Mouse (Mus musculus) 3T3-L1 (cell line): Measurements from ENCODE around the gene Cyp2w1.
"Not testable (repeated sequence)": the region's sequence is repeated elsewhere in the genome, so short reads cannot be mapped to it uniquely, and the experiment has no call there.

Experiments
- DNase-seq: peaks from one replicate; pipeline ENCODE4 v3.0.0-alpha.2; 2015; ENCODE audit warnings: low read depth, low spot score

The Cyp2w1 gene

GRCm38 (mm10) chr5:139383234-139383633, 30.8 kb downstream of the Cyp2w1 start:
- DNase-seq: no peak

- no peak for DNase-seq
Measured at GRCm38 (mm10) chr5:139384531-139384930, 32.1 kb downstream of the Cyp2w1 start.

DNA sequence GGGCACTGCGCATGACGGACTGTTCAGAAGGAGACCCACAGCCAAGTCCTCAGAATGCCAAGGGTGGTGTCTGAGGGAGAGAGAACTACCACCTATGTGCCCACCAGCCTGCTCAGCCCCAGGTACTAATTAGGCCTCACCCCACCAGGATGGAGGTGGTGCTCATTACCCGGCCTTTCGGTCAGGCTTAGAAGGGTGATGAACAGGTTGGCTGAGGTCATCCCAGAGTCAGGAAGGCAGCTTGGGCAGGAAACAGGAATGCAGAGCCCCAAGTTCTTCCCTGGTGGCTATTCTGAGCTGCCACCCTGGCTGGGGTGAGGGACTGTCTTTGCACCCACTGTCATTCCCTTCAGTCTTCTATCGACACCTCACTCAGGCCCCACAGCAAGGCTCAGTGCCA, 33.6 kb downstream of the Cyp2w1 start:
- DNase-seq: no peak

DNA sequence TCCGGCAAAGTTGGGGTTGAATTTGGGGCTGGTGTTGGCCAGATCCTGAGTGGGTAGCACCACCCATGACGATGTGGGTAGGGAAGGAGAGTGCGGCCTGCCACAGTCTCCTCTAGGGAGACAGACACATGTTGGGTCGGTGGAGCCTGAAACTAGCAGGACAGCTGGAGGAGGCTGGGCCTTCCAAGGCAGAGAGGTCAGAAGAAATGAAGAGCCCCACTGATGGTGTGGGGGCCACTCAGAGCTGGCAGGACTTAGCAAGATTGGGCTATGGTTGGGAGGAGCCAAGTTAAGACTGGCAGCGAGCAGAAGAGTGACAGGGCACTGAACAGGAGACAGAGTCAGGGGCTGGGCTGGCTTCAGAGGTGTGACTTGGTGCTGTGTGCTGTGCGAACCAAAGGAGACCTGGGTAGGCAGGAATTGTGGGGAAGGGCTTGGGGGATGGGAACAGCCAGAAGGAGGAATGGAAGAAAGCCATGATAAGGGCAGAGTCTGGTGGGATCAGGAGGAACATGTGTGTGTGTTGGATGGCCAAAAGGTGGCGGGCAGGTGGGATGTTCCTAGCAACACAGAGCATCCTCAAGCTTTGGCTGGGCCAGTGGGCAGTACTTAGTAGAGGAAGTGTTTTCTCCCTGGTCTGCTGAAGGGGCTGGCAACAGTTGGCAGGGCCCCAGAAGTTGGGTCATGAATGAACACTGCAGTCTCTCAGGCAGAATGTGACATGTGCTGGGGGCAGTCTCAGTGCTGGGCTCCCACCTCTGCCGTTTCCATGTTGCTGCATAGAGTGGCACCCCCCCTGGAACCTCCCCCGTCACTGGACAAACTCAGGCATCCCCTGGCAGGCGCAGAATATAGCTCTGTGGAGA, 35.1 kb downstream of the Cyp2w1 start:
- no peak for DNase-seq

DNA sequence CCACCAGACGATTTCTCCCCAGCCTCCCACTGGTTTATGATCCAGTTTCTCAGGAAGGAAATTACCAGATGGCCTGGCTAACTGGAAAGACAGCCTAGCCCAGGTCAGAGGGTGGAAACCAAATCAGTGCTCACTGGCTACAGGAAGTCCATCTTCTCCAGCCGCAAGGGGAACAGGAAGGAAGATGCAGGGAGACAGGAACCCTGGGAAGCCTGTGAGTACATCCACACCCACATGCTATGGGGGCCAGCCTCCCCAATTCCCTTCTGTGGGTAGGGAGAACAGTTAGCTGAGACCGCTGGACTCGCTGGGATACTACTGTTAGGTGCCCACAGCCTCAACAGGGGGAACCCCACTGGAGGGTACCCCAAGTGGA, 35.8 kb downstream of the Cyp2w1 start:
- no peak for DNase-seq

GRCm38 (mm10) chr5:139388694-139389675, 36.6 kb downstream of the Cyp2w1 start:
- DNase-seq: no peak

DNA sequence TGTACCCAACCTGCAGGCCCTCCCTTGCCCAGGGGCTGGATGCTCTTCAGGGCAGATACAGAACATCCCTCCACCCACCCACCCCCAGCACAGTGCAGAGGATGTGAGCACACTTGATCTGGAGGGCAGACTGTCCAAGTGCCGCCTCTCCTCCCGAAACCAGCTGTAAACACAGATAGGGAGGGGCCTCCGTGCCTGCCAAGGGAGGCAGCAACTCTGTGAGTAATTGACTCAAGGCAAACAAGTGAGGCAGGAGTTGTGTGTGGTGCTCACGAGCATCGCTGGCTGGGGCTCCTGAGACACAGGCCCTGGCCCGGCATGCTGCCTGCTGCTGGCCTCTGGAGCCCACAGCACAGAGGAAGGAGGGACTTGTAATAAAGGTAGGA, 37.3 kb downstream of the Cyp2w1 start:
- peak; percentile 87 for DNase-seq

DNA sequence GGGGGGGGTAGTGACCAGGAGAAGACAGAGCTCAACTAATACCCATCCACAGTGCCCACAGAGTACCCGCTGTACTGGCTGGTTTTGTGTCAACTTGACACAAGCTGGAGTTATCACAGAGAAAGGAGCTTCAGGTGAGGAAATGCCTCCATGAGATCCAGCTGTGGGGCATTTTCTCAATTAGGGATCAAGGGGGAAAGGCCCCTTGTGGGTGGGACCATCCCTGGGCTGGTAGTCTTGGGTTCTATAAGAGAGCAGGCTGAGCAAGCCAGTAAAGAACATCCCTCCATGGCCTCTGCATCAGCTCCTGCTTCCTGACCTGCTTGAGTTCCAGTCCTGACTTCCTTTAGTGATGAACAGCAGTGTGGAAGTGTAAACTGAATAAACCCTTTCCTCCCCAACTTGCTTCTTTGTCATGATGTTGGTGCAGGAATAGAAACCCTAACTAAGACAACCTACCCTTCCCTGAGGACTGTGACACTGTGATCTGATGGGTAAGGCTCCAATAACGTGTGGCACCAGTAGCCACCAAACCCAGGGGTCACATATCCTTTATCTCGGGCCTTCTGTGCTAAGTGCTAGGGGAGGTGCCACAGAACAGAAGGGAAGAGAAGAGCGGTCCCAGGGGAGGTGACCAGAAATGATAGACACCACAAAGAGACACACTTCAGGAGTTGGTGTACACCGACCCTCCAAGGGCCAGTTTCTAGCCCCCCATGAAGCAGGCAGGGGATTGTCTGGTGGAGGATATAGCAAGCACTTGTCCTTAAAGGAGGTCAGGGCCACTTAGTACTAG, 38.1 kb downstream of the Cyp2w1 start:
- not testable (repeated sequence) for DNase-seq

GRCm38 (mm10) chr5:139391309-139391990, 39.0 kb downstream of the Cyp2w1 start:
- no peak for DNase-seq

- DNase-seq: no peak
Measured at GRCm38 (mm10) chr5:139392219-139393196, 40.1 kb downstream of the Cyp2w1 start.

DNA sequence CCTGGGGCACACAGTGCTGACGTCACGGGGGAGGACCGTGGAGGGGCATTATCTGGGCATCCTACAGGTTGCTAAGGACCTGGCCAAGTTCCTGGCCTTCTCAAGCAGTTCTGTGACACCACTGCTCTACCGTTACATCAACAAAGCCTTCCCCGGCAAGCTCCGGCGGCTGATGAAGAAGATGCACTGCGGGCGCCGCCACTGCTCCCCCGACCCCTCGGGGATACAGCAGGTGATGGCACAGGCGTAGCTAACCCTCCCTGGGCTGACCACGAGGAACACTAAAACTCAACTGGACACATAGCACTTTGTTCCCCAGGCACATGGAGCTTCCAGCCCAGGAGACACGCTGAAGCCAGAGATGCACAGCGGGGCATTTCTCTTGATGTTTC, 40.8 kb downstream of the Cyp2w1 start:
- DNase-seq: no peak

GRCm38 (mm10) chr5:139394399-139394798, 42.0 kb downstream of the Cyp2w1 start:
- no peak for DNase-seq

- DNase-seq: no peak
Measured at GRCm38 (mm10) chr5:139395528-139395927, 43.1 kb downstream of the Cyp2w1 start.

- DNase-seq: no peak
Measured at GRCm38 (mm10) chr5:139397359-139397916, 45.0 kb downstream of the Cyp2w1 start.

DNA sequence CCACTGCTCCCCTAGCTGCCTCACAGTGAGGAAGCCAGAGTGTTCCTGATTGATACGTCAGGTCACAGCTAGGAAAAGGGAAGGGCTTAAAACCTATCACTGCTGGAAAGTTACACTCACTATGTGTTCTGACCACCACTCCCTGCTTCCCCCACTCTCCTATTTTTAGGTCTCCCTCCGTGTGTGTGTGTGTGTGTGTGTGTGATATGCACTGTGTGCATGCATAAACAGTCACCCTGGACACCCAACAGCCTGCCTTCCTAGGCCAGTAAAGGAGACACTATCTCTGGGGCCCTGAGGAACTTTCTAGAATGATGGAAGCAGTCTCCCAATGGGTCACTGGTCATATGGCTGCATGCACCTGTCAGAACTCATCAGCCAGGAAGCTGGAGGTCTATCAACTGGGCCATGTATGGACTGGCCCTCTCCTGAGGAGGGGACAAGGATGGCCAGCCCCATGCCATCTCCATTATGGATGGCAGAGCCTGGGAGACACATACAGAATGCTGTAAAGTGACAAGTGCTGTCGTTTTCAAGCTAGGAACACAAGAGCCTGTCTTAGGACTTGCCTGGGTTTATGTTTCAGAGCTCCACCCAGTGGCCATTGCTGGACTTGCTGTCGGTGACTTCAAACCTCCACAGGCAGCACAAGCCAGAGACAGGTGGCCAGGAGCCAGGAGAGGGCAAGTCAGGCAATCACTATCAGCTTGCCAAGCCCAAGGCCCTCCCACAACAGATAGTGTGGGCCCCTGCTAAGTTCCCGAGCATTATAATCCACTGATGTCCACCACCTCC, 45.7 kb downstream of the Cyp2w1 start:
- DNase-seq: peak; percentile 98

- DNase-seq: no peak
Measured at GRCm38 (mm10) chr5:139398786-139399185, 46.4 kb downstream of the Cyp2w1 start.

DNA sequence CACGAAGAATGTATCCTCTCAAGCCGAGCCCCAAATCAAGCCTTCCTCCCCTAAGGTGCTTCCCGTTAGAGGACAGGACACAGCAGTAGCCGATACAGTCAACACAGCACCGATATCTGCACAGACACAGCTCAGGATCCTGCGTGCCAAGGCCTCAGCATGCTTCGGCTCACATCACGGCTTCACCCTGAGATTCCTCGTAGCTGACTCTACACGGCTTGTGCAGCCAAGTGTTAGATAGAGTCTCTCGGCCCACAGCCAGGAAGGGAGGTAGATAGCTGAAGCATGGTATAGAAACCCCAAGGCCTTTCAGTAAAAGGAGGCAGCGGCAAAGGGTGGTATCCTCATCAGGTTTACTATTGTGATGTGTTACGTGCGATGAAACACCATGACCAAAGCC, 47.6 kb downstream of the Cyp2w1 start:
- no peak for DNase-seq

GRCm38 (mm10) chr5:139402106-139402505, 49.7 kb downstream of the Cyp2w1 start:
- DNase-seq: no peak
